Mouse (Mus musculus): Measurements from ENCODE around the gene Ppp1r26.
A peak's percentile ranks its signal among the peaks of the same experiment; 100 is the strongest.

Ppp1r26 gene

DNA sequence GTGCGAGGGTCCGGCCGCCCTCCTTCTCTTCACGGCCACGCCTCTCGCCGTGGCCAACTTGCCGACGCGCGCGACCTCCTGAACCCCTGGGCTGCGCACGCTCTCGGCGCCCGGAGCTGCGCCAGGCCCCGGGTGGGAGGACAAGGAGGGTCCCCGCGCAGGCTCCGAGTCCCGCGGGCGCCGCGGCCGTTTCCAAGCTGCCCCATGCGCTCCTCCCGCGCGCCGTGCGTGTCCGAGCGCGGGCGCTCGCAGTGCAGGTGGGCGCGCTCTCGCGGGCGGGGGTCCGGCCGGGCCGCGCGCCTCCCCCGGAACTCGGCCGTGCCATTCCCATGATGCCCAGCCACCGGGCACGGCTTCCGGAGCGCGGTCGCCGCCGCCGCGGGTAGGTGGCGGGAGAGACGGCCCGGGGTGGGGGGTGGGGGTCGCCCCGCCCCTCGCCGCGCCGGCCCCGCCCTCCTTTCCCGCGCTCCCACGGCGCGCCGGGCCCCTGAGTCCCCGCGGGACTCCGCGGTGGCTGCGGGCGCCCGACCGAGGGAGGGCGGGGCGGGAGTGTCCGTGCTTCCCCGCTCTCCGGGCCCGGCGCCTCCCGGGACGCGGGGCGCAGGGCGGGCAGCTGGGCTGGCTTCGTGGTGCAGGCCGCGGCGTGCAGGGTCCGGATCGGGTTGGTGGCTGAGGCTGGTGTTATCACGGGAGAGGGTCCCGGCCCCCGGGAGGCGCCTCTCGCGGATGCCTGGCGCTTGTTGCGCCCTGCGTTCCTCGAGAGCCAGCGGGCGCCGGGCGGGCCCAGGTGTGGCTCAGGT is at the start of gene Ppp1r26:
Gene Ppp1r26, plus strand, starts transcription at position 286 of the 800 bp plus-strand sequence.
- DNase-seq (ENCODE audit: low spot score), result peak; percentile 46

DNA sequence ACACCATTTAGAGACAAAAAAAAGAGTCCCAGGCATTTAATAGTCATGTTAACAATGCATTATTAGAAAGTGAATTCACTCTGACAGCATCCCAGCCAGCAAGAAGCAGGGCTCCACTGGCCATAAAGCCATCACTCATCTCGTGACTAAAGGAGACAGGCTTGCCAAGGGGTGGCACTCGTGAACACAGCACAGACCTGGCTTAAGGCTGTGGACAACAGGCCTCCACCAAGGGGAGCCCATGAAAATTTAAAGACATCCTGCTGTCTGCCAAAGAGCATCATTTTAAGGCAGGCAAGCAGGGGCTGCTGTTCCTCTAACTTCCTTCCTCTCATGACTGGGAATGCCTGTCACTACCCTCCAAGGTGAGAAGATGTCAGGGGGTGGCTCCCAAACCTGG is 49.7 kb upstream of the Ppp1r26 start:
- no peak for DNase-seq (ENCODE audit: low spot score)

DNA sequence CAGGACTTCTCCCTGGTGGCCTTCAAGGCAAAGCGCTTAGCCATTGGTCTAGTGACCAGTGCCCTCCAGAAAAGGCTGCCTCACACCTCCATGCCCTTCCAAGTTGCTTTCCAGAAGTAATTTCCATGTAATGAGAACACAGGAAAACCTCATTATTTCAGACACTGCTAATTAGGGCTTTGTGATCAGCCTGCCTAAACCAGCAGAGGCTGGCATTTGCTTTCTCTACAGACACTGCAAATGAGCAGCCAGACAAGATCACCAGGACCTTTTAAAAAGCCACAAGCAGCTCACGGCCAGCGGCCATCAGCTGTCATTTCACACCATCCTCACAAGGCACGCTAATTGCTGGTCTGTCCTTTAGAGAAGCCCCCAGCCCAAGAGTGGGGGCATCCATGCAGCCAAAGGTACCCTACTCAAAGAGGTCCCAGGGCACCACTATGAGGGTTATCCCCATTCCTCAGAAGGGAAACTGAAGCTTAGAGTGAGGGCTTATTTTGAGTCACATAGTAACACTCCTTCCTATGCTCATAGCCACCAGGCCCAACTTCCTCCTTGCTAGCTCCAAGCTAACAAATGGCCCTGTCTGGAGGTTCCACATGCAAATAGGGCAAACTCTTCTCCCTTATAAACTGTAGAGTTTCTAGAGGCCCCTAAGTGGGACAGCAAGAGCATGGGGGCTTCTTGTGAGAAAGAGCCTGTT is 49.0 kb upstream of the Ppp1r26 start:
- no peak for DNase-seq (ENCODE audit: low spot score)

DNA sequence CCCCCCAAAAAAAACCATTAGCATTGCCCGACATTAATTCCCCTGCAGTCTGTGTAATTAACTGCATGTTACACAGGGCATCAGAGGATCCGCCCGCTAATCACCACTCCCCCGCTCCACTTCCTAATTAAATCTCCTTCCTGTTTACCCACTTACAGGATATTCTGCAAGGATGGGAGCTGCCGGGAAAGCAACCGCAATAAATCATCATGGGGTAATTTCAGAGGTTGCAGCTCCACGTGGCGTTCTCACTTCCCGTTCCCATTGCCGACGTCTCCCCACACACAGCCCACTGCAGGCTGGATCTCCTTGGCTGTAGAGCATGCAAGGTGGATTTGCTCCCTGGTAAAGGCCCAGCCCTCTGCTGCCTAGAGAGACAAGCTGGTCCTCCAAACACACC is 45.0 kb upstream of the Ppp1r26 start:
- DNase-seq (ENCODE audit: low spot score), result no peak

DNA sequence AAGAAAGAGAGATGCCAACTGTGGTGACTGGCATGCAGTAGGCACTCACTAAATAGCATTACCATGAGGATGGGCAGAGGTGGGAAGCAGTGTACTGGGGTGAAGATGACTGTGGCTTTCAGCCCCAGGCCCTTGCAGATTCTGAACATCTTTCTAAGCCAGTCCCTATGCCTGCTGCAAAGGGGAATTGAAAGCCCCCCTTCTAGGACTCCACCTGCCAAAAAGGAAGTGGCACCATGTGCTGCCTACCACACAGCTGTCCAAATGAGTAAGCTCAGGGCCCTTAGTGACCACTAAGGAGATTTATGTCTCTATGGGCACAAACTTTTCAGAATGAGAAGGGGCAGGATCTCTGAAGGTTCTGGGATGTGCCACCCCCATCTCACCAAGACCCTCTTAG is 44.5 kb upstream of the Ppp1r26 start:
- no peak for DNase-seq (ENCODE audit: low spot score)

- DNase-seq (ENCODE audit: low spot score), result no peak
These were observed 38.8 kb upstream of the Ppp1r26 start for GRCm38 (mm10) chr2:28407796-28408195.

DNA sequence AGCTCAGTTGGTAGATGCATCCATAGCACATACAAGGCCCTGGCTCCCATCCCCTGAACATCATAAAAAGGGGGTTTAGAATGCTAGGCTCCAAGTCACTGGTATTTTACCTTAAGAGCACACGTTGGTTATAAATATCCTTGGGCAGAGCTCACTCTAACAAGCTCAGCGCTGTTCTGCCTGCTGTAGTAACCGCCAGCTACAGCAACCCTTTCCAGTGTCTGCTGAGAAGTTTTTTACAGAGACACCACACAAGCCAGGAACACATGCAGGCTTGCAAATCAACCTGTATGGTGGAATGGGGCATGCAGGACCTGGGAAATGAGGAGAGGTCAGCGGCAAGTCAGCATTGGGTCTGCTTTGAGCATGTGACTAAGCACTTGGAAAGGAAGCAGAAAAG is 37.5 kb upstream of the Ppp1r26 start:
- DNase-seq (ENCODE audit: low spot score), result no peak

DNA sequence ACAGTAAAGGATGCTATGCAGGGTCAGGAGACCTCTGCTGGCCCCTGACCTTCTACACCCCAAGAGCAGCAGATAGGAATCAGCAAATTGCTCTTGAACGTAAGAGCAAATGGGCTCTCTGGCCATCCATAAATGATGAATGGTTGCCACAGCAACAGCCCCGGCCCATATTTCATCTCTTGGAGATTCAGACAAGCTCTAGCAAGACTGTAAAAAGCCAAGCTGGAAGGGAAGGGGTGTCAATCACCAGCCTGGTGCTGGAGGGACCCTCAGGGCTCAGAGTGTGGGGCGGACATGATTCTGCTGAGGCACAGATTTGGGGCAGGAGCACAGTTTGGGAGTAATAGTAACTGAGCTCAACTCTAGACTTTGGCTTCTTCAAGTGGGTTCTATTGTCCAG is 37.0 kb upstream of the Ppp1r26 start:
- no peak for DNase-seq (ENCODE audit: low spot score)

DNA sequence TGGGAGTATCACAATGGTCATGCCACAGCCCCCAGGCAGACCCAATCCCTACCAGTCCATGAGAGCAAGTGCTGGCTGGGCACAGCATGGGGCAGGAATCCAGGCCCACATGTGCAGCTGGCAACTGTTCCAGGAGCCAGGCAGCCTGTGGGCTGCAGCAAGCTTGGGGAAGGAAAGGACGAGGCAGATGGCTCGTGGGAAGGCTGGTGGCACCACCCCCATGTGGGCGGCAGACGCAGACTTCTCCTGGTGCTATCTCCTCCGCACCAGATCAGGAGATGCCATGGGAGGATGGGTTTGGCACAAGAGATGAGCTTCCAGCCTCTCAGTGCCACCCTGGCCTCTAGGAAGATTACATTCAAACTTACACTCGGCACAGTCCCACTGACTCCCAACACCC is 33.7 kb upstream of the Ppp1r26 start:
- DNase-seq (ENCODE audit: low spot score), result no peak

DNA sequence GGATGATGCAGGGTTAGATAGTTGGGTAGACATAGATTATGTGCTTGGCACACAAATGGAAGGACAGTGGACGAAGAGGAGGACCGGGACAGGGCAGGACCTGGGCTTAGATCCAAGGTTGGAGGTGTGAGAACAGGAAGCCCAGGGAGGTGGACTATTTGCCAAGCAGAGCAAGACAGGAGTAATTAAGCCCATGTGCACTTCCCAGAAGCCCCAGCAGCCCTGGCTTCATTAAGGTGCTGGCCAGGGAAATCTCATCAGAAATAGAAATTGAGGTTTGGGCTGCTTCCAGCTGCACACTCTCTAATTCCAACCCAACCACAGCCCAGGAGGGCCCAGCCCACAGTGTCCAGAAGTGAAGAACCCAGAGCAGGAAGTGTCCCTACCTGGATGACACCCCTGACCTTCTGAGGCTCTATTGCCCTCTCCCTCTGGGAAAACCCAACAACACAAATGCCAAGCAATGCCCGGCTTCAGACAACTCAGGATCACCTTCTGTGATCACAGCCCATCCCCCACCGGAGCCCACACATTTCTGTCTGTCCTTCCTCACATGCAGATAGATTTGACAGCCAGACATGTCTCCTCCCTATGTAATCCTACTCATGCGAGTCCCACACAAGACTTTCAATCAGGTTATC is 32.4 kb upstream of the Ppp1r26 start:
- DNase-seq (ENCODE audit: low spot score), result no peak

- no peak for DNase-seq (ENCODE audit: low spot score)
These were observed 31.9 kb upstream of the Ppp1r26 start for GRCm38 (mm10) chr2:28414757-28415137.

DNA sequence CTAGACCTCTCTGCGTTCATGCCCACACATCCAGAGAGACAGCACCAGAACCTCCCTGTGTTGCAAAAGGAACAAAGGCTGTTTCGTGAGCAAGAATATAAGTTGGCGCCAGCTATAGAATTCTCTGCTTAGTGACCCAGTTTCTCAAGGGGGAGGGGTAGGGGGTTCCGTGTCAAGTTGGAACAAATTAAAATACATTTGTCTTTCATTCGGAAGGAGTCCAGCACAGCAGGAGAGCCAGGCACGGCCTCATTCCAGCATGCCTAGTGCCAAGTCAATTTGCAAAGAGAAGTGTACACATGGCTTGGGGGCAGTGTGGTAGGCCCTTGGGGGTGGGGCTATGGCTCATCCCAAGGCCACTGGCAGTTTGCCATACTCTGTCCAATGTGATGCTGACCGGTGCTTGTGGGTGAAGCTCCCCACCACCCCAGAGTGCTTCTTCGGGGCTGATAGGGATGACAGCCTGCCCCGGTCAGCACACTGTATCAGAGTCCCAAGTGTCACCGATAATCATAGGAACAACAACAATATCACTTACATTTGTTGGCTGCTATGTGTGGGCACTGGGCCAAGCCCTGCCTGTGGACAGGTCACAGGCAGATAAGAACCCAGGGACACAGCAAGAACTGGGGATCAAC is 31.1 kb upstream of the Ppp1r26 start:
- no peak for DNase-seq (ENCODE audit: low spot score)

DNA sequence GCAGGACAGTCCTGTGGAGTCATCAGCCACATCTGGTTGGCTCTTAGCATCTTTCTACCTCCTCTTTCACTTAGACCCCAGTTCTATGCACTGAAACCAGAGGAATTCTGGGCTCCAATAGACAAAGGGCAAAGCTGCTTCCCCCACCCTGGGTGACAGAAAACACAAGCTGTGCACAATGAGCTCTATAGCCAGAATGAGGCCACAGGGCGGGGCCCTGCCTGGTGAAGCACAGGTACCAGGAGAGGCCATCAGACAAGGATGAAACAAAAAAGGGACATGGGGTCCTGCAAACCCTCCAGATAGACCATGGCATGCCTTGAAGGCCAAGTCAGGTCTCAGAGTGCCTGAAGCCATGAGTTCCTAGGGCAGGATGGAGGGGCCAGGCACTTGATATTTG is 30.1 kb upstream of the Ppp1r26 start:
- no peak for DNase-seq (ENCODE audit: low spot score)

GRCm38 (mm10) chr2:28418034-28418433 is 28.6 kb upstream of the Ppp1r26 start:
- peak; percentile 93 for DNase-seq (ENCODE audit: low spot score)

GRCm38 (mm10) chr2:28419898-28420297 is 26.7 kb upstream of the Ppp1r26 start:
- peak; percentile 94 for DNase-seq (ENCODE audit: low spot score)

- DNase-seq (ENCODE audit: low spot score), result peak; percentile 81
These were observed 23.4 kb upstream of the Ppp1r26 start for GRCm38 (mm10) chr2:28423167-28423566.

- DNase-seq (ENCODE audit: low spot score), result no peak
These were observed 19.4 kb upstream of the Ppp1r26 start for GRCm38 (mm10) chr2:28427226-28427625.

- no peak for DNase-seq (ENCODE audit: low spot score)
These were observed 15.8 kb upstream of the Ppp1r26 start for GRCm38 (mm10) chr2:28430846-28431245.

DNA sequence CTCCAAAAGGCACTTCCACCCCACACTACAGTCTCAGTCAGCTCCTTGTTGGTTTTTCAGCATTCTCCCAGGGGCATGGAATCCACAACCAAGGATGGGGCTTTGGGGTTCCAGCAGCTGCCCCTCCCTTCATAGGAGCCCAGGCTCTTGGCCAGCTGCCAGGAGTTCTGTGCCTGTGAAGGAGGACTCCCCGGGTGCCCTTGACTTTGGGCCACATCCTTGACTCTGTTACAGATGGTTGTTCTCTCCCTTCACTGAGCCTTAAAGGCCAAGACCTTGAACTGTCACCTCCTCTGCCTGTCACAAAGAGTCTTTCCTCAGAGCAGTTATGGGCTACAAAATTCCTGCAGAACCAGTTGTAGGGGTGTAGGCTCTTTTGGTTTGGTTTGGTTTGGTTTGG is 13.8 kb upstream of the Ppp1r26 start:
- DNase-seq (ENCODE audit: low spot score), result no peak

DNA sequence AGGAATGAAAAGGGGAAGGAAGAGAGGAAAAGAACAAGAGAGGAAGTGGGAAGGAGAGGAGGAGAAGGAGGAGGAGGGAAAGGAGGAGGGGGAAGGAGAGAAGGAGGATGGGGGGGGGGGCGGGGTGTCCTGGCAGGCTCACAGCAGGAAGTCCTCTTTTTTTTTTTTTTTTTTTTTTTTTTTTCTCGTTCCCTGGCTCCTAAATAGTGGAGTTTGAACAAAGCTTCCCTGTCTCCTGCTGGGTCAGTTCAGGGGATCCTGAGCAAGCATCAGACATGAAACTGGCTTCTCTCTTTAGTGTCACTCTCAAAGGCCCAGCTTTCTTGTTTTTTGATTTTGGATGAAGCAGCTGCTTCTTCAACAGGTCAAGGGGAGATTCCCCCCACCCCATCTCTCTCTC is 13.1 kb upstream of the Ppp1r26 start:
- DNase-seq (ENCODE audit: low spot score), result no peak

DNA sequence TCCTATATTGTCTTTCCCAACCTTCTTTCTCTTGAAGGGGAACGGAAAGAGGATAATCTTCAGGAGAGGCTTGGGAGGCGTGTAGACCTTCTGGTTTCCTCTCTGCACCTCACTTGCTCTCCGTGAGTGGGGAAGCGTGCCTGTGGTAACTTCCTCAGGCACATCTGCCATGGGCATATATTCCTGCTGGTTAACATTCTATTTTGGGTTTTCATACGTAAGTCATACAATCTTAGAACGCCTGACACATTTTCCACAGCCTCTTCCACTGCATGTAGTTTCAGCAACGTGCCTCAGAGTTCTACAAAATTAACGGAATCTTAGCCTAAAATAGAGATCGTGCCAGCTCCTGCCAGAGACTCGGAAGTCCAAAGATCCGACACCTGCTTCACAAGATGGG is 11.2 kb upstream of the Ppp1r26 start:
- DNase-seq (ENCODE audit: low spot score), result no peak

DNA sequence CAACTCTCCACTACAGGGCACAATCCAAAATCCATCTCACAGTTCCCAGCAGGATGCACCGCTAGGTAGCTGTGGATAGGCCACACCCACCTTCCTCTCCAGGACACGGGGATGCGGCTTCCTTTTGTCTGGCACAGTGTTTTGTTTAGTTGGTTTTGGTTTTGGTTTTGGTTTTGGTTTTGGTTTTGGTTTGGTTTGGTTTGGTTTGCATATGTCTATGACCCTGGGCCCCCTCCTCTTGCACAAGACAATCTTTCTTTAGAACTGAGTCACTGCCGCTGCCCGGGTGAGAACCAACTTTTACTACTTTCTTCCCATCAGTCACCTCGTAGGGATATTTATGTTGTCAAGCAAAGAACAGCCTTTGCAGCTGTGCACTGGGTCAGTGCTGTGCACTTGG is 5.8 kb upstream of the Ppp1r26 start:
- DNase-seq (ENCODE audit: low spot score), result no peak

GRCm38 (mm10) chr2:28445082-28445481 is 1.5 kb upstream of the Ppp1r26 start:
- DNase-seq (ENCODE audit: low spot score), result no peak

Data from embryo, embryonic 10.5 days (tissue).